Comparison of ENCODE assay signal across 10 mouse cellular contexts in genomic region chr1:135531081-135531480, GRCm38 (mm10).
DNase-seq lines count a peak whose midpoint lies in the region; ATAC-seq and TF ChIP-seq lines count a peak whose summit lies in the region.
"Had no signal": no experiment of that assay in that cellular context is flagged by ENCODE, and none has a peak within 500 bp of the region (broad histone marks: within the 10 kb centered on the region; RNA-seq: fewer than 3 reads in every experiment).

No protein-coding gene starts in this region.

- no peak overlapping the region for H3K4me3 ChIP-seq in kidney, adult 2 months (ENCODE audit: insufficient read depth, low read depth, low read length)
- no peak overlapping the region for H3K4me3 ChIP-seq in limb, embryonic 14.5 days (replicated peaks; ENCODE audit: low read length)
- H3K4me3 ChIP-seq: neural tube, embryonic 15.5 days had no signal

- 71% methylated on average over 10 of the region's 10 CpGs for WGBS in kidney, adult 2 months
- WGBS in limb, embryonic 14.5 days: 48% methylated on average over 10 of the region's 10 CpGs

- TF ChIP-seq POLR2A in kidney, adult 2 months (IDR thresholded peaks at IDR 0.05; ENCODE audit: low read depth, low read length): no peak
- no peak for TF ChIP-seq POLR2A in limb, embryonic 14.5 days (IDR thresholded peaks at IDR 0.05; ENCODE audit: borderline replicate concordance, extremely low read depth, insufficient read depth, insufficient read length)

- no peaks in the 10 kb centered on the region for H3K9me3 ChIP-seq in limb, embryonic 14.5 days (ENCODE audit: control insufficient read depth, low read length)
- H3K9me3 ChIP-seq: neural tube, embryonic 15.5 days had no signal

- DNase-seq in kidney, postnatal 10 days: peak; percentile 71
- no peak for DNase-seq in kidney, adult 2 months
- DNase-seq in heart, adult 9 months (ENCODE audit: low spot score in 2 of 2): peak; percentile 82 to 83
- DNase-seq in limb, embryonic 14.5 days (ENCODE audit: low spot score): no peak
- no peak for DNase-seq in retina, embryonic 14.5 days (ENCODE audit: low spot score)
- DNase-seq in right cerebral cortex, adult 18-20 months: no peak

- H3K36me3 ChIP-seq in kidney, adult 2 months (ENCODE audit: control insufficient read depth, insufficient read depth, low read length): no peaks in the 10 kb centered on the region
- peaks cover 8% of the 10 kb centered on the region for H3K36me3 ChIP-seq in limb, embryonic 14.5 days (ENCODE audit: control insufficient read depth, insufficient read depth, low read length)

- H3K9ac ChIP-seq in limb, embryonic 14.5 days (ENCODE audit: low read depth, low read length, severe bottlenecking): no peak overlapping the region
- H3K9ac ChIP-seq: neural tube, embryonic 15.5 days had no signal

- ATAC-seq in erythroblast, adult 5-6 weeks (replicated peaks; ENCODE audit: low FRiP score, poor library complexity, severe bottlenecking): 0 out of 2 replicates have a peak, but pooled peaks have one; percentile 52
- peak; percentile 44; the same call in 1 of the 2 replicates for ATAC-seq in limb, embryonic 14.5 days (ENCODE audit: low FRiP score, low read depth)
- no peak for ATAC-seq in erythroid progenitor cell, adult 5-6 weeks (replicated peaks; ENCODE audit: low FRiP score, poor library complexity, severe bottlenecking)

- no peaks in the 10 kb centered on the region for H3K27me3 ChIP-seq in kidney, adult 2 months (replicated peaks; ENCODE audit: control insufficient read depth, insufficient read depth, low read length)
- no peaks in the 10 kb centered on the region for H3K27me3 ChIP-seq in limb, embryonic 14.5 days (ENCODE audit: control insufficient read depth, insufficient read depth, low read length)
- H3K27me3 ChIP-seq: neural tube, embryonic 15.5 days had no signal

- H3K4me2 ChIP-seq in limb, embryonic 14.5 days (replicated peaks; ENCODE audit: low read depth, low read length, severe bottlenecking): no peak overlapping the region
- H3K4me2 ChIP-seq: liver, embryonic 11.5 days; neural tube, embryonic 15.5 days had no signal

- H3K27ac ChIP-seq in kidney, adult 2 months (ENCODE audit: insufficient read depth, low read depth, low read length): no peak overlapping the region
- no peak overlapping the region for H3K27ac ChIP-seq in limb, embryonic 14.5 days (replicated peaks; ENCODE audit: low read depth, low read length)
- H3K27ac ChIP-seq: neural tube, embryonic 15.5 days had no signal

- TF ChIP-seq CTCF in kidney, adult 2 months (conservative IDR thresholded peaks at IDR 0.05; ENCODE audit: insufficient read depth, insufficient read length, low read depth, low read length): no peak

- no peaks in the 10 kb centered on the region for H3K4me1 ChIP-seq in kidney, adult 2 months (ENCODE audit: control insufficient read depth, insufficient read depth, low read length)
- H3K4me1 ChIP-seq in limb, embryonic 14.5 days (ENCODE audit: control insufficient read depth, insufficient read depth, low read length): no peaks in the 10 kb centered on the region

Comparison
In these comparisons a context has a peak if more than half of its experiments do, and no peak if none do; other contexts are left out.
1. DNase-seq: peak in kidney, postnatal 10 days (single experiment) and heart, adult 9 months (2 of 2); none in kidney, adult 2 months (single experiment), limb, embryonic 14.5 days (single experiment), retina, embryonic 14.5 days (single experiment) and right cerebral cortex, adult 18-20 months (single experiment).